Mouse (Mus musculus): ENCODE measurements around the gene Tigit.

Gene Tigit

GRCm38 (mm10) chr16:43671972-43672371 is 8.0 kb upstream of the Tigit start:
- in situ Hi-C loops (cut with MboI; ENCODE audit: unreplicated experiment in 2 of 2), result no loop called here

- in situ Hi-C loops (cut with MboI; ENCODE audit: unreplicated experiment in 2 of 2), result no loop called here
These were observed 4.3 kb upstream of the Tigit start for GRCm38 (mm10) chr16:43668294-43668693.

DNA sequence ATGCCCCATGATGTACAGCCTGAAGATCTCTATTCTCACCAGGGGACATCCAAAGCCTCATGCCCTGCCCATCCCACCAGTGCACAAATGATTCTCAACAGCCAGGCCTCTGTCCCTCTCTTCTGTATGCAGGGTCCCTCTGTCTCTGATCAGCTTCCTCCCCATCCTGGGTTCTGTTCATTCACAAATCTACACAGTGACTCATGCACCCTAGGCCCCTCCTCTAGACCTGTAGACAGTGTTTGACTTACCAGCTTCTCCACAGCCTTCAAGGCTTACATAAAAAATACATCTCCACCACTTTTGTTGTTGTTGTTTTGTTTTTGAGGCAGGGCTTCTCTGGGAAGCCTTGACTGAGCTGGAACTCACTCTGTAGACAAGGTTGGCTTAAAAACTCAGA is 915 bp upstream of the Tigit start:
- in situ Hi-C loops (cut with MboI; ENCODE audit: unreplicated experiment in 2 of 2), result no loop called here

GRCm38 (mm10) chr16:43662124-43663004 is 1.6 kb downstream of the Tigit start:
- in situ Hi-C loops (cut with MboI; ENCODE audit: unreplicated experiment in 2 of 2), result no loop called here

DNA sequence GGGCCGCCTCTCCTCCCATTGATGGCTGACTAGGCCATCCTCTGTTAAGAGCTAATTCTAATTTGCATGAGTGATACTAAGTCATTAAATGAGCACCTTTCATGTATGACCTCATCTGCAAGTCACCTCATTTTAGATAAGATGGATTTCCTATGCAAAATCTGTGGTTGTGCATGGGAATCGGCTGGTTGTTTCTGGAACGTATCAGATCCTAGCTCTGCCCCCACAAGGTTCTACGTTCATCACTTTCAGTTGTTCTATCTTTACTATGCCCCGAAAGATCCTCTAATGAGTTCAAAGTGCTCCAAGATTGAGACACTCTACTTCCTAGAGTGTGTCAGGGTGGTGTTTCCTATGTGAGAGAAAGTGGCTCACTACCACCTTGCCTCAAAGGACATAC is 2.4 kb downstream of the Tigit start:
- in situ Hi-C loops (cut with MboI; ENCODE audit: unreplicated experiment in 2 of 2), result no loop called here

- in situ Hi-C loops (cut with MboI; ENCODE audit: unreplicated experiment in 2 of 2), result no loop called here
These were observed 8.7 kb downstream of the Tigit start for GRCm38 (mm10) chr16:43655183-43655787.

GRCm38 (mm10) chr16:43654269-43654668 is 9.7 kb downstream of the Tigit start:
- in situ Hi-C loops (cut with MboI; ENCODE audit: unreplicated experiment in 2 of 2), result no loop called here

- in situ Hi-C loops (cut with MboI; ENCODE audit: unreplicated experiment in 2 of 2), result no loop called here
These were observed 10.7 kb downstream of the Tigit start for GRCm38 (mm10) chr16:43653288-43653687.

DNA sequence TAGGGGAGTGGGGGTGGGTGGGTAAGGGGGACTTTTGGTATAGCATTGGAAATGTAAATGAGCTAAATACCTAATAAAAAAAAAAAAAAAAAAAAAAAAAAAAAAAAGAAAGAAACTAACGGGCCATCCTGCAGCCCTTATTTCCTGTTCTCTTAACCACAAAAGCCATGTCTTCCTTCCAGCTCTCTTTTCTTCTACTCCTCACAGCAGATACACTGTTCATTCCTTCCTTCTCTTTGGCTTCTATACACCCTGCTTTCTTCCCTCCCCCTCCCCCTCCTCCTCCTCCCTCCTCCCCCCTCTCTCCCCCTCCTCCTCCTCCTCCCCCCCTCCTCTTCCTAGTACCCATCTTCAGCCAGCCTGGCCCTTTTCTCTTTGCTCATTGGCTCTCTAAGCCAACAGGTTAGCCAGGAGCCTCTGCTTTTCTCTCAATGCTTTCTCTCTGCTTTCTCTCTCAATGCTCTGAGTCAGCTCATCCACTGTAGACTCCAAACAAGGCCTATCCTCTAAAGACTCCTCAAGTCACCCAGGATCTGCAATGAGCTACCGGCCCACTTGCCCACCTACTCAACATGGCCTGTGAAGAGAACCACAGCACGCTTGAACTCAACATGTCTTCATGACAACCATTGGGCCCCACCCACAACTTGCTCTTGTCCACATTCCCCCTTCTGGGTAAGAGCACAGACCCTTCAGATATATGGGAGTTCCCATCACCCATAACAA is 13.4 kb downstream of the Tigit start:
- in situ Hi-C loops (cut with MboI; ENCODE audit: unreplicated experiment in 2 of 2), result no loop called here

GRCm38 (mm10) chr16:43647641-43648040 is 16.3 kb downstream of the Tigit start:
- in situ Hi-C loops (cut with MboI; ENCODE audit: unreplicated experiment in 2 of 2), result no loop called here

GRCm38 (mm10) chr16:43646943-43647342 is 17.0 kb downstream of the Tigit start:
- in situ Hi-C loops (cut with MboI; ENCODE audit: unreplicated experiment in 2 of 2), result no loop called here

DNA sequence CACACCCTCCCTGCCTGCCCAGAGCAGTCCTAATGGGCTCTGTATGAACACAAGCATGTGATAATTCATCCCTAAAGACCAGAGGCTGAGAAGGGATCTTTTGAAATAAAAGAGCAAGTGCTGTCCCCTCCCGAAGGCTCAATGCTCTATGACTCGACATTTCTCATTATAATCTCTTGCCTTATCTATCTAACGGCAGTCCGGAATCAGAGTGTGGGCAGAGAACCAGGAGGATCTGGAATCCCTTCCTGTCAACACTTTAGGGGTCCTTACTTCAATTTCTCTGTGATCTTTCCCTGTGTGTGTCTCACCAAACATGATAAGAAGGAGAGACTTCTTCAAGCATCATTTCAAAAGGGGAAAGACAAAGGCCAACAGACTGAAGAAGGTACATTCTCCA is 18.1 kb downstream of the Tigit start:
- in situ Hi-C loops (cut with MboI; ENCODE audit: unreplicated experiment in 2 of 2), result no loop called here

GRCm38 (mm10) chr16:43641230-43641629 is 22.7 kb downstream of the Tigit start:
- in situ Hi-C loops (cut with MboI; ENCODE audit: unreplicated experiment in 2 of 2), result no loop called here

GRCm38 (mm10) chr16:43638406-43639049 is 25.4 kb downstream of the Tigit start:
- in situ Hi-C loops (cut with MboI; ENCODE audit: unreplicated experiment in 2 of 2), result no loop called here

DNA sequence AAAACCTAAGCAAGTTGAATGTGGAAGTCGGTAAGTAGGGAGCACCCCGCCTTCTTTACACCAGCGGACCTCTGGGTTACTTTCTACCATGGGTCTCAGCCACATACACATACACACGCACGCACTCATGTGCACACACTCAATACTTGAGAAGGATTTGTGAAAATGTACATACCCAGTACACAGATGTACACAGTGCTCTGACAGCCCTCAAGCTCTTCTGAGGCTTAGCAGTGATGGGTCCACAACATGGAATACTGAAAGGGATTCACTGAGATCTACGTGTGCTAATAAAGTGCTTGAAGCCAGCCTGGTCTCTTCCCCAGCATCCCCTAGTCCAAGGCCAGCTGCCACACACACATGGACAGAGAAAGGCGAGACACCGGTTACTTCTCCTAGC is 26.7 kb downstream of the Tigit start:
- in situ Hi-C loops (cut with MboI; ENCODE audit: unreplicated experiment in 2 of 2), result no loop called here

DNA sequence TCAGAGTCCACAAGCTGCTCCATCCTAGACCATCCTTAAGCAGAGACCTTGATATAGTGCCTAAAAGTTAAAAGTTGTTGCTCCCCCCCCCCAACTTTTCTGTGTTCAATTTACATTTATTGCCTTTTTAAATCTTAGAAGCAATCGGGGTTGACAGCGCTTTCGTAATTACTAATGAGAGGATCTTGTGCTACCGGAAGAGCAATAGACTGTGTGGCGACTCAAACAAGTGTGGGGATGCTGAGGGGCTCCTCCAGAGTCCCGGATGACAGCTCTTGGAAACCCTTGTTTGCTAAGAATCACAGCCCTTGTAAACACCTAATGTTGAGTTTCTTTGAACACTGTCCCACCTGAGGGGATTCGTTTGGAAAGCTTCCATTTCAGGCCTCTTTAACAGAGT is 29.9 kb downstream of the Tigit start:
- in situ Hi-C loops (cut with MboI; ENCODE audit: unreplicated experiment in 2 of 2), result no loop called here

DNA sequence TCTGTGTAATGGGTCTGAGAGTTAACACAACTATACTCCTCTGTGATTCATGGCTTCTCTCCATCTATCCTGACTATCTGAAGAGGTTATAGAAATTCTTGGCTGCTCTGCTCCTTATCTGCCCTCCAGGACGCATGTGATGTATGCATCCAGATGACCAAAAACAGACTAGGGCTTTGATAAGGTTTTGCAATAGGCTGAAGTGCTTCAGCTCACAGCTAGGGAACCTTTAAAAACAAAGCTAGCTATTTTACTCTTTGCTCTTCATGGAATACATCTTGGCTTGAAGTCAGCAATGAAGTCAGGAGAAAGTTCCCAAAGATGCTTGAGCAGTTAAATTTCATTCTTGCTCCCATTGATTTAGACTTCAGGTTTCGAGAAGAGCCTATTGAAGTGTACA is 32.2 kb downstream of the Tigit start:
- in situ Hi-C loops (cut with MboI; ENCODE audit: unreplicated experiment in 2 of 2), result no loop called here

DNA sequence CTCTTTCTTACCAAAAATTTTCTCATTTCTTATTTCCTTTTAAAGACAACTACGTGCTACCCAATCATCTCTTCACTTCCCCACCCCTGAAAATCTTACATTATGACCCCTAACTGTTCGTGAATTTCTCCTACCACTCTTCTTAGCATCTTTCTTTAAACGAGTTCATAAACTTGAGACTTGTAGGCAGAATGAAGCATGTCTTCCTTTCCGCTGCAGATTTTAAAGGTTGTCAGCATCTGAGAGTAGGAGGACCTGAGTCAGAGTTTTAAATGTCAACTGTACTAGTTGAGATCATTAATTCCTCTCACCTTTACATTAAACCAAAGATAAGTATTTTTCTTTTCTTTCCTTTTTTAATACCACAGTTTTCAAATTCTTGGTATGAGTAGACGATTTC is 35.3 kb downstream of the Tigit start:
- in situ Hi-C loops (cut with MboI; ENCODE audit: unreplicated experiment in 2 of 2), result no loop called here

DNA sequence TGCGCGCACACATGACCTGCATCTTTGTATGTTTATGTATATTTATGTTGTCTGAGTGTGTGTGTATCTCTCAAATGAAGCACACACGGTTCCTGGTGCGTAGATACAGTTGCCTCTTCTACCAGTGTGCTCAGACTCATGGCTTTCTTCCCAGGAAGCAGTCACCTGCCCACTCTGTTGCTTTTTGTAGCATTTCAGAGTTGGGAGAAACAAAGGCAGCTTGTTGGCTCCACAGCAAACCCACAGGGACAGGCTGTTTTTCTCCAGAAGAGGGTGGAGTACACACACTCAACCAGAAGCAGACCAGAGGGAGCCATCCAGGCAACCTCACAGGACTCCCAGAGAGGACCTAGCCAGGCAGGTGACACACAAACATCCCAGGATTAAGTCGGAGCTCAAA is 38.0 kb downstream of the Tigit start:
- in situ Hi-C loops (cut with MboI; ENCODE audit: unreplicated experiment in 2 of 2), result no loop called here

- in situ Hi-C loops (cut with MboI; ENCODE audit: unreplicated experiment in 2 of 2), result no loop called here
These were observed 38.7 kb downstream of the Tigit start for GRCm38 (mm10) chr16:43625289-43625688.

DNA sequence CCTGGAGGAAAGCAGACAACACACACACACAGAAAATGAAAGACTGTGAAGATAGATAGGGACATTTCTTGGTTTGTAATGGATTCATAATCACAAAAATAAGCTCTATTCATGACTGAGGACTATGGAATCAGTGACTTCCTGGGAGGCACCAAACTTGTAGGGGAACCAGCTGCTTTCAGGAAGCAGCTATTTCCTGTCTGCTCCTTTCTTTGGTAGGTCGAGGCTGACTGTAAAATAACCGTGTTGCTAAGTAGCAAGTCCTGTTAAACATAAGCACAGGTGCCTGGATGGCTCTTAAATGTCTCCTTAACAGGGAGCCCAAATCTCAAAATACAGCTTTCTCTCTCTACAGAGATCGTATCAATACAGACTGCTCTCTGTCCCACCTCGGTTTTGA is 39.1 kb downstream of the Tigit start:
- in situ Hi-C loops (cut with MboI; ENCODE audit: unreplicated experiment in 2 of 2), result no loop called here
